Mouse (Mus musculus) CH12.LX (cell line): ENCODE measurements around the gene Ddx51. TPM values are rescaled to one million over a fixed set of nuclear protein-coding genes. Genes with fewer than 3 reads are reported as not detected.

Source experiments
- DNase-seq: peaks from one replicate; pipeline ENCODE4 v3.0.0-alpha.2; 2013; ENCODE audit errors: extremely low read depth
- H3K27ac ChIP-seq: 2 replicates; pipeline ENCODE4 v1.5.1; 2012; ENCODE audit warnings: low read depth, mild to moderate bottlenecking, control low read depth, moderate library complexity; ENCODE audit not compliant: insufficient read depth
- H3K27me3 ChIP-seq: replicated peaks from 2 replicates; pipeline ENCODE3; 2012; ENCODE audit warnings: inconsistent platforms
- H3K36me3 ChIP-seq, 2 experiments: replicated peaks in 1 of 2; 2 replicates each; pipeline versions ENCODE3 to v1.6.1; 2012; ENCODE audit warnings: inconsistent platforms in 1 of 2, low read length in 1 of 2, mild to moderate bottlenecking in 1 of 2, mixed read lengths in 1 of 2, moderate library complexity in 1 of 2; ENCODE audit not compliant: control insufficient read depth in 1 of 2, insufficient read depth in 1 of 2
- H3K4me1 ChIP-seq, 2 experiments: 2 replicates each; pipeline ENCODE4 v1.6.1; 2012; ENCODE audit warnings: inconsistent platforms in 1 of 2, moderate library complexity in 1 of 2; ENCODE audit not compliant: insufficient read depth in 2 of 2, control insufficient read depth in 1 of 2
- H3K4me2 ChIP-seq: 2 replicates; pipeline ENCODE4 v1.6.1; 2012; ENCODE audit warnings: low read depth, mild to moderate bottlenecking, control low read depth; ENCODE audit not compliant: poor library complexity, insufficient read depth, severe bottlenecking
- H3K4me3 ChIP-seq, 3 experiments: fragments of 150-350 bp in 1 of 3; sonication (generic) in 1 of 3; replicated peaks in 1 of 3; 2 replicates each; pipeline versions ENCODE3 to v1.5.1; 2011 to 2012; ENCODE audit warnings: low read depth in 2 of 3, low read length in 2 of 3, mild to moderate bottlenecking in 2 of 3, moderate library complexity in 2 of 3, control low read depth in 1 of 3, improper control_type of control experiment in 1 of 3, inconsistent platforms in 1 of 3, mixed read lengths in 1 of 3; ENCODE audit not compliant: poor library complexity in 1 of 3
- H3K79me2 ChIP-seq: replicated peaks from 2 replicates; pipeline ENCODE4 v1.6.1; 2012; ENCODE audit warnings: mild to moderate bottlenecking, moderate library complexity; ENCODE audit not compliant: control insufficient read depth, poor library complexity, insufficient read depth, severe bottlenecking; ENCODE audit errors: extremely low read depth
- H3K9ac ChIP-seq: 2 replicates; pipeline ENCODE4 v1.6.1; 2012; ENCODE audit warnings: low read depth, mild to moderate bottlenecking, control low read depth, moderate library complexity; ENCODE audit not compliant: insufficient read depth
- H3K9me3 ChIP-seq: replicated peaks from 2 replicates; pipeline ENCODE3; 2012; ENCODE audit warnings: low read length, inconsistent platforms, mixed read lengths
- BHLHE40 ChIP-seq: IDR thresholded peaks from 2 replicates; pipeline ENCODE4 v1.6.1; 2011; ENCODE audit warnings: mild to moderate bottlenecking, low read depth, low read length, improper control_type of control experiment
- CTCF ChIP-seq, 2 experiments: IDR thresholded peaks in 1 of 2; conservative IDR thresholded peaks in 1 of 2; 2 replicates each; pipeline ENCODE4 v1.5.1; 2011 to 2012; ENCODE audit warnings: low read depth in 2 of 2, low read length in 2 of 2, improper control_type of control experiment in 1 of 2, inconsistent platforms in 1 of 2, mild to moderate bottlenecking in 1 of 2, moderate library complexity in 1 of 2
- ELF1 ChIP-seq: IDR thresholded peaks from 2 replicates; pipeline ENCODE4 v1.6.1; 2014; ENCODE audit warnings: low read depth, mild to moderate bottlenecking, inconsistent platforms, low read length, improper control_type of control experiment
- GABPA ChIP-seq: IDR thresholded peaks from 2 replicates; pipeline ENCODE4 v1.6.1; 2012; ENCODE audit warnings: low read depth, low read length, improper control_type of control experiment, inconsistent platforms; ENCODE audit not compliant: insufficient replicate concordance
- IRF4 ChIP-seq: IDR thresholded peaks from 2 replicates; pipeline ENCODE4 v1.6.1; 2014; ENCODE audit warnings: low read depth, mild to moderate bottlenecking, inconsistent platforms, low read length, improper control_type of control experiment
- JUN ChIP-seq: IDR thresholded peaks from 2 replicates; pipeline ENCODE4 v1.6.1; 2011; ENCODE audit warnings: low read depth, mild to moderate bottlenecking, low read length, improper control_type of control experiment, moderate library complexity; ENCODE audit not compliant: insufficient read depth
- KAT2A ChIP-seq: IDR thresholded peaks from 2 replicates; pipeline ENCODE4 v1.6.1; 2012; ENCODE audit warnings: low read length, improper control_type of control experiment, inconsistent platforms; ENCODE audit not compliant: insufficient replicate concordance
- MYC ChIP-seq: IDR thresholded peaks from 2 replicates; pipeline ENCODE4 v1.6.1; 2011; ENCODE audit warnings: low read depth, mild to moderate bottlenecking, improper control_type of control experiment, low read length
- POLR2A ChIP-seq: IDR thresholded peaks from 2 replicates; pipeline ENCODE4 v1.6.1; 2011; ENCODE audit warnings: low read depth, mild to moderate bottlenecking, improper control_type of control experiment, low read length
- RCOR1 ChIP-seq: conservative IDR thresholded peaks from 2 replicates; pipeline ENCODE4 v1.6.1; 2012; ENCODE audit warnings: low read depth, mild to moderate bottlenecking, inconsistent platforms, low read length, improper control_type of control experiment
- SIN3A ChIP-seq: IDR thresholded peaks from 2 replicates; pipeline ENCODE4 v1.6.1; 2012; ENCODE audit warnings: low read length, improper control_type of control experiment, inconsistent platforms
- TCF12 ChIP-seq: IDR thresholded peaks from 2 replicates; pipeline ENCODE4 v1.6.1; 2014; ENCODE audit warnings: low read depth, mild to moderate bottlenecking, inconsistent platforms, low read length, improper control_type of control experiment
- ZC3H11A ChIP-seq: IDR thresholded peaks from 2 replicates; pipeline ENCODE4 v1.6.1; 2012; ENCODE audit warnings: low read depth, mild to moderate bottlenecking, inconsistent platforms, low read length, improper control_type of control experiment
- ZKSCAN1 ChIP-seq: IDR thresholded peaks from 2 replicates; pipeline ENCODE4 v1.6.1; 2012; ENCODE audit warnings: low read depth, inconsistent platforms, low read length, improper control_type of control experiment, borderline replicate concordance
- ZNF384 ChIP-seq: IDR thresholded peaks from 2 replicates; pipeline ENCODE4 v1.6.1; 2012; ENCODE audit warnings: low read depth, low read length, improper control_type of control experiment, inconsistent platforms
- dilution Hi-C: fragments of 300-500 bp; cut with MboI; formaldehyde crosslinking; loops from 2 replicates; pipeline ENCODE4 v1.14.3; 2020; ENCODE audit warnings: low sequenced_read_pairs; ENCODE audit not compliant: extremely low pct_unique_long_range_greater_than_20kb, extremely low pct_ligation_motif_present
- in situ Hi-C: fragments of 300-500 bp; cut with MboI; formaldehyde crosslinking; loops from 3 replicates; pipeline ENCODE4 v1.14.3; 2019; ENCODE audit warnings: low sequenced_read_pairs, low pct_ligation_motif_present, low pct_unique_long_range_greater_than_20kb, mixed read lengths
- polyA plus RNA-seq: library from polyadenylated mRNA; unstranded; fragments of >175 nt; gene quantifications from 2 replicates; pipeline ENCODE4 v1.2.1, GENCODE M21; 2012; ENCODE audit warnings: low read depth; ENCODE audit not compliant: insufficient read length
- total RNA-seq, 2 experiments: library from RNA; depleted of rRNA; stranded (reverse); fragments of 300-350 nt in 1 of 2; fragments of >200 nt in 1 of 2; gene quantifications; 2 replicates each; pipeline ENCODE4 v1.2.3; 2012 to 2014

Gene Ddx51
- total and polyA plus RNA-seq, 3 experiments, result 11.8 to 38.6 (median 12.3) TPM

- dilution Hi-C loops (no loop called here), in situ Hi-C loops (no loop called here)
- Histone ChIP-seq H3K4me1 (no peaks in the 10 kb centered on the region), H3K36me3 (peaks cover 63 to 96% of the 10 kb centered on the region in 2 experiments), H3K27ac (no peak overlapping the region), H3K79me2 (no peaks in the 10 kb centered on the region; the same call in 1 of the 2 replicates), H3K9ac (no peak overlapping the region), H3K27me3 (no peaks in the 10 kb centered on the region), H3K4me3 (no peak overlapping the region), H3K9me3 (no peaks in the 10 kb centered on the region), H3K4me2 (no peak overlapping the region)
- no peak for TF ChIP-seq JUN
- TF ChIP-seq SIN3A, result no peak
- no peak for TF ChIP-seq IRF4
- no peak for TF ChIP-seq TCF12
- no peak for TF ChIP-seq CTCF (conservative IDR thresholded peaks at IDR 0.05 in 1 of 2, IDR thresholded peaks at IDR 0.05 in 1 of 2; ENCODE audit: low read depth in 2 of 2, low read length in 2 of 2)
- TF ChIP-seq POLR2A, result no peak
- TF ChIP-seq ZNF384, result no peak
- no peak for DNase-seq
These were observed 10.8 kb downstream of the Ddx51 start for GRCm38 (mm10) chr5:110664041-110664440.

- Histone ChIP-seq H3K9ac (no peak overlapping the region), H3K27me3 (no peaks in the 10 kb centered on the region), H3K4me3 (no peak overlapping the region), H3K4me1 (no peaks in the 10 kb centered on the region), H3K4me2 (no peak overlapping the region), H3K36me3 (peaks cover 67 to 95% of the 10 kb centered on the region in 2 experiments), H3K79me2 (no peaks in the 10 kb centered on the region; the same call in 1 of the 2 replicates), H3K9me3 (no peaks in the 10 kb centered on the region), H3K27ac (no peak overlapping the region)
- dilution Hi-C loops (no loop called here), in situ Hi-C loops (no loop called here)
- no peak for DNase-seq
- no peak for TF ChIP-seq ZNF384
- TF ChIP-seq RCOR1, result no peak
- TF ChIP-seq KAT2A, result no peak
- no peak for TF ChIP-seq TCF12
- no peak for TF ChIP-seq JUN
- TF ChIP-seq BHLHE40, result no peak
- no peak for TF ChIP-seq ELF1
- TF ChIP-seq ZKSCAN1, result no peak
- TF ChIP-seq MYC, result no peak
- no peak for TF ChIP-seq ZC3H11A
- no peak for TF ChIP-seq GABPA
These were observed 11.6 kb downstream of the Ddx51 start for GRCm38 (mm10) chr5:110664750-110665269.
